Mouse (Mus musculus) heart, postnatal 14 days (tissue): ENCODE data around the gene Eddm3b. TPM values are rescaled to one million over a fixed set of nuclear protein-coding genes. Genes with fewer than 3 reads are reported as not detected.

Experiments used
- total RNA-seq, 2 experiments: library from RNA; stranded (reverse); gene quantifications; 2 replicates each; pipeline ENCODE4 v1.2.3; 2021

Eddm3b gene
- total RNA-seq, 2 experiments from 2014 or later, result not detected

Other genes starting within 250 kb of the Eddm3b start
- gene Tep1, start 243.9 kb upstream of the Eddm3b start, total RNA-seq, result 10 to 100 TPM; 10.4 to 15.5 TPM
- gene Klhl33, start 216.9 kb upstream of the Eddm3b start, total RNA-seq, result 10 to 100 TPM; 14.5 to 22.5 TPM
- gene Osgep, start 189.5 kb upstream of the Eddm3b start, total RNA-seq, result 10 to 100 TPM; 59.4 to 63.9 TPM
- gene Apex1, start 189.5 kb upstream of the Eddm3b start, total RNA-seq, result 10 to 100 TPM; 26.3 to 29.4 TPM
- 10 to 100 TPM; 19.2 to 21.8 TPM for gene Pip4p1, start 183.6 kb upstream of the Eddm3b start, total RNA-seq
- 10 to 100 TPM; 15.6 to 17.3 TPM for gene Pnp, start 183.3 kb upstream of the Eddm3b start, total RNA-seq
- gene Gm49342, start 169.9 kb upstream of the Eddm3b start, total RNA-seq, result 10 to 100 TPM; 11.1 to 13.0 TPM
- gene Pnp2, start 158.4 kb upstream of the Eddm3b start, total RNA-seq, result 1 to 10 TPM in 1 of 2 experiments, under 1 TPM in 1; 0.39 to 1.2 TPM
- under 1 TPM in 1 of 2 experiments, not detected in 1; 0.22 TPM for gene Rnase10, start 106.7 kb upstream of the Eddm3b start, total RNA-seq
- gene Rnase9, start 72.6 kb upstream of the Eddm3b start, total RNA-seq, result not detected
- gene Rnase11, start 64.3 kb upstream of the Eddm3b start, total RNA-seq, result not detected
- gene Rnase12, start 56.8 kb upstream of the Eddm3b start, total RNA-seq, result not detected
- not detected for gene Olfr750, start 40.0 kb upstream of the Eddm3b start, total RNA-seq
- gene Rnase4, start 23.3 kb upstream of the Eddm3b start, total RNA-seq, result 10 to 100 TPM; 45.7 to 58.6 TPM
- 1 to 10 TPM; 5.8 to 6.5 TPM for gene Ang, start 23.3 kb upstream of the Eddm3b start, total RNA-seq
- 1 to 10 TPM in 1 of 2 experiments, under 1 TPM in 1; 0.43 to 1.1 TPM for gene Rnase6, start 9.5 kb downstream of the Eddm3b start, total RNA-seq
- not detected for gene Rnase1, start 32.4 kb downstream of the Eddm3b start, total RNA-seq
- gene Rnase2b, start 47.8 kb downstream of the Eddm3b start, total RNA-seq, result not detected
- not detected for gene Ang2, start 84.7 kb downstream of the Eddm3b start, total RNA-seq
- not detected for gene Ear14, start 89.0 kb downstream of the Eddm3b start, total RNA-seq
- not detected for gene Rnase2a, start 141.7 kb downstream of the Eddm3b start, total RNA-seq
- not detected for gene Gm7247, start 247.3 kb downstream of the Eddm3b start, total RNA-seq